Mouse (Mus musculus) midbrain, embryonic 15.5 days (tissue): ENCODE measurements at regions not wholly inside any gene's neighbourhood (a gene's known extent, or its start where the extent isn't known, plus 50 kb on each side); places are given as distances from the start of the nearest gene placed in this dataset.
A peak's percentile ranks its signal among the peaks of the same experiment; 100 is the strongest.

Source experiments
- ATAC-seq: fragments of 200-750 bp; cut with Nextera tagmentation; replicated peaks from 2 replicates; pipeline ENCODE4 v1.8.0; 2017; ENCODE audit warnings: moderate TSS enrichment
- H3K27ac ChIP-seq: fragments of 300-500 bp; sonication (generic); 2 replicates; pipeline ENCODE4 v1.5.1; 2015; ENCODE audit warnings: mild to moderate bottlenecking, inconsistent platforms
- H3K27me3 ChIP-seq: fragments of 300-500 bp; sonication (generic); replicated peaks from 2 replicates; pipeline ENCODE4 v1.6.1; 2015; ENCODE audit warnings: inconsistent platforms
- H3K36me3 ChIP-seq: fragments of 300-500 bp; sonication (generic); replicated peaks from 2 replicates; pipeline ENCODE4 v1.6.1; 2015; ENCODE audit warnings: inconsistent platforms
- H3K4me1 ChIP-seq: fragments of 300-500 bp; sonication (generic); 2 replicates; pipeline ENCODE4 v1.6.1; 2015; ENCODE audit warnings: inconsistent platforms
- H3K4me2 ChIP-seq: fragments of 300-500 bp; sonication (generic); 2 replicates; pipeline ENCODE4 v1.6.1; 2015; ENCODE audit warnings: inconsistent platforms, mild to moderate bottlenecking, moderate library complexity
- H3K4me3 ChIP-seq: fragments of 300-500 bp; sonication (generic); 2 replicates; pipeline ENCODE4 v1.5.1; 2015; ENCODE audit warnings: mild to moderate bottlenecking, inconsistent platforms
- H3K9ac ChIP-seq: fragments of 300-500 bp; sonication (generic); 2 replicates; pipeline ENCODE4 v1.6.1; 2015; ENCODE audit warnings: mild to moderate bottlenecking, inconsistent platforms
- H3K9me3 ChIP-seq: fragments of 300-500 bp; sonication (generic); 2 replicates; pipeline ENCODE4 v1.6.1; 2016; ENCODE audit warnings: inconsistent platforms
- WGBS: fragments of 180-500 bp; shearing (Covaris S2); methylation state at CpG from one replicate; pipeline ENCODE4 v1.1.7; 2015; ENCODE audit warnings: mixed read lengths; 5-methylcytosine and 5-hydroxymethylcytosine counted together

DNA sequence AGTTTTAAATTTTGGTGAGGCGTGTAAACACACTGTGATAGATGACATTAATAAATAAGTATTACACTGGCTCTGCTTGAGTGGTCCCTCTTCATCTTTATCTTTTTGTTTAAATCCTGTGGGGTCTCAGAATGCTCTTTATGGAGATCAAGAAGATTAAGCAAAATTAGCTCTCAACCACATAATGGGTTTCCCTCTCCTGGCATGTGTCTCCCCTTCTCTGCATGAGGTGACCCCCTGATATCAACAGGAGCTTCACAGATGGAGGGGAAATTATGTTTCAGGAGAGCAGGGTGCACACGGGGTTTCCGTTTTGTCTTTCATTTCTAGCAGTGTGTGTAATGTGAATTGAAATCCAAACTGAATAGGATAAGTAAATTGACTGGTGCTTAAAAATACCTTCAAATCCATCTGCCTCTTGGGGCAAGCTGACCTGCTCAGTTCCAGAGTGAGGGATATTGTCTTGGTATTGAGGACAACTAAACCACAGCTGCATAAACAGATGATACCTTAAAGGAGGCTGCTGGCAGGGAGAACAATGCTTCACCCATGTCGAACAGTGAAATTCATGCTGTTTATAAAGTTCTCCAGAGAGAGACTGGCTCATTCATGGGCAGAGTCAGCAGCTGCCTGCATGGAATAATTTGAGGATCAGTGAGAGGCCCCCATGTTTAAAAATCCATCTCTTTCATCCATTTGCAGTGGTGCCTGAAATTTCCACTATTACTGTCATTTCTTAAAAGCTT, 518.3 kb upstream of the Nr2f1 start:
- no peak overlapping the region for H3K27ac ChIP-seq
- no peak overlapping the region for H3K9ac ChIP-seq
- 22% methylated on average over 4 of the region's 4 CpGs for WGBS

DNA sequence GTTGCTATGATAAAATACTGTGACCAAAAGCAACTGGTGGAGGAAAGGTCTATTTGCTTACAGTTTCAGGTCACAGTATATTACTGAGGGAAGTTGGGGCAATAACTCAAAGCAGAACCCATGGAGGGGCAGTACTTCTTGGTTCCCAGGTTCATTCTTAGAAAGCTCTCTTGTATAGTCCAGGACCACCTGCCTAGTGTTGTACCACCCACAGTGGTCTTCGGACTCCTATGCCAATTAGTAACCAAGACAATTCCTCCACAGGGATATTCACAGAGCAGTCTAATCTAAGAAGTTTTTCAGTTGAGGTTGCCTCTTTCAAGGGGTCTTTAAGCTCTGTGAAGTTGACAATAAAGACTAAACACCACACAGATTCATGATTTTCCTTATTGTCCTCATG, 517.6 kb upstream of the Nr2f1 start:
- no peak overlapping the region for H3K4me2 ChIP-seq
- no peaks in the 10 kb centered on the region for H3K27me3 ChIP-seq
- ATAC-seq: no peak
- WGBS: 48% methylated on average over 1 of the region's 1 CpGs
- H3K4me1 ChIP-seq: peaks cover 4% of the 10 kb centered on the region; the same call in 1 of the 2 replicates
- H3K27ac ChIP-seq: no peak overlapping the region
- no peaks in the 10 kb centered on the region for H3K36me3 ChIP-seq
- no peaks in the 10 kb centered on the region for H3K9me3 ChIP-seq
- no peak overlapping the region for H3K9ac ChIP-seq
- H3K4me3 ChIP-seq: no peak overlapping the region

More for the DNA sequence above, 518.3 kb upstream of the Nr2f1 start:
- H3K4me2 ChIP-seq: no peak overlapping the region
- peaks cover 4% of the 10 kb centered on the region; the same call in 1 of the 2 replicates for H3K4me1 ChIP-seq
- 0 out of 2 replicates have a peak, but pooled peaks have one; percentile 27 for ATAC-seq
- H3K9me3 ChIP-seq: no peaks in the 10 kb centered on the region
- no peaks in the 10 kb centered on the region for H3K36me3 ChIP-seq
- no peaks in the 10 kb centered on the region for H3K27me3 ChIP-seq
- H3K4me3 ChIP-seq: no peak overlapping the region

DNA sequence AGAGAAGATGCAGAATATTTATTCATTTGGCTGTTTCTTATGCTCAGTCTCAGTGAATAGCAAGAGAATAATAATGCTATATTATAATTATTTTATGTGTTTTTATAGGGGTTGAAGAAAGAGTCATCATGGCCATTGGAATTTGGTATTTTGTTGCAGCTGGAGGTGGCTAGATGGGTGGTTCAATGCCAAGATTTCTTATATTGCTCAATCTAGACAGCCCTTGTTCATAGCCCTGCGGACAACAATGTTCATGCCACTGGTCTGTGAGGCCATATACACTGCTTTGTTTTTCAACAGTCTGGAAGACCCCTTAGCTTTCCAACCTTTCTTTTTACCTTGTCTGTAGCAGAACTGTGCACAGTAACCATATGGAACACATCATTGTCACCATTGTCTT, 505.1 kb upstream of the Nr2f1 start:
- WGBS: 90% methylated on average over 1 of the region's 1 CpGs
- Histone ChIP-seq H3K9ac (no peak overlapping the region), H3K4me3 (no peak overlapping the region), H3K27me3 (no peaks in the 10 kb centered on the region), H3K9me3 (no peaks in the 10 kb centered on the region), H3K4me1 (no peaks in the 10 kb centered on the region), H3K36me3 (no peaks in the 10 kb centered on the region), H3K4me2 (no peak overlapping the region), H3K27ac (no peak overlapping the region)
- no peak for ATAC-seq

DNA sequence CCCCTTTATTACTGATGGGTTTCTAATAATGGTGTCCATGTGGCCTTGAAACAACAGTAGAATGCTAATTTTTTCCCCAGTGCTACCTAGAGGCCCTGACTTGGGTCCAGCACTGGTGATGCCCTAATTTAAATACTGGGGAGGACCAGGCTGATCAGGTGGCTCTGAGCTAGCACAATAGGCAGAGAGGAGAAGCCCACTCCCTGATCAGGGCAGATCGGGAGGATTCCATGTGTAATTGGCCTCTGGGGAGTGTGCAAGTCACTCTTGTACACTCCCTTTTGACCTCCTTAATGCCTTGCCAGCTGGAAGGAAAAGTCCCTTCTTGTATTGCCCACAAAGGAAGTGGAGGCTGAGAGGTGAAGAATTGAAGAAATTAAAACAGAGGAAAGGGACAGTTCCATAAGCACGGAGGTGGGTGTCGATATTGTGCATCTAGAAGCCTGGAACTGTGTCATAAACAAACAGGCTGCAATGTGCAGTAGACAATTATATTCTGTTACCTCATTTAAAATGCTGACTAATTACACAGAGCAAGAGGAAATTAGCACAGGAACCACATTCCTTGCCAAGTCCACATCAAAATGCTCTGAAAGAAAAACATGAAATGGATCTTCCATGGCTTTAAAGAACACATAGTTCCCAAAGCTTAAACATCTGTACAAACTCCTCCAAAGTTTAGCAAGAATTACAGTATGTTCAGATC, 498.4 kb upstream of the Nr2f1 start:
- Histone ChIP-seq H3K36me3 (no peaks in the 10 kb centered on the region), H3K4me2 (no peak overlapping the region), H3K27ac (no peak overlapping the region), H3K4me1 (peaks cover 3% of the 10 kb centered on the region; the same call in 1 of the 2 replicates), H3K4me3 (no peak overlapping the region), H3K27me3 (no peaks in the 10 kb centered on the region), H3K9ac (no peak overlapping the region), H3K9me3 (no peaks in the 10 kb centered on the region)
- peak; percentile 74 for ATAC-seq
- 35% methylated on average over 3 of the region's 3 CpGs for WGBS

DNA sequence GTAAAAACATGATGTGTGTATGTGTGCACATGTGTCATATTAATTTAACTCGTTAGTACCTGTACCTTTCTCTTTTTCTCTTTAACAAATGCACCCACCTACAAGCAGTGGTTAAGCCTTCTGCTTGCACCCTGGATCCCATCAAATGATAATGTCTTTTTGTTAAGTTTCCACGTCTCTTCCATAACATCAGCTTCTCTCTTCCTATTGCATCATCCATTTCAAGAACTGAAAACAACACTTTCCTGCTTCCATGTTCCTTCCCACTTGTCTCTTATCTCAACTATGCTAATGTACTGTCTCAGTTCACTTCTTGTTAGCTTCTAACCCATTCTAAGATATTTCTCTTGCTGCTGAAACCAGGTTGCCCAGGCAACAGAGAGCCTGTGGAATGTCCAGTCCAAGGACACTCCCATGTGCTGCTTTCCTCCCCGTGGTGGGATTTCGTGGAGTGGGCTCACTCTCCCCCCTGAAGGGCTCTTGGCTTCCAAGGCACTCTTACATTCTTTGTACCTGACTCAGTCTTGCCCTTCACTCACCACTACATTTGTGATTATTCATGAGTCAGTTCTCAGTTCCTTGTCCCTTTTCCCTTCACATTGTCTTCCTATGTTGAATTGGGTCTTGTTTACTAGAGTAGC, 479.8 kb upstream of the Nr2f1 start:
- H3K27ac ChIP-seq: no peak overlapping the region
- H3K27me3 ChIP-seq: no peaks in the 10 kb centered on the region
- no peaks in the 10 kb centered on the region for H3K9me3 ChIP-seq
- H3K4me1 ChIP-seq: no peaks in the 10 kb centered on the region
- H3K4me2 ChIP-seq: no peak overlapping the region
- H3K36me3 ChIP-seq: no peaks in the 10 kb centered on the region
- H3K4me3 ChIP-seq: no peak overlapping the region
- no peak for ATAC-seq
- WGBS: 26% methylated on average over 4 of the region's 4 CpGs
- no peak overlapping the region for H3K9ac ChIP-seq

DNA sequence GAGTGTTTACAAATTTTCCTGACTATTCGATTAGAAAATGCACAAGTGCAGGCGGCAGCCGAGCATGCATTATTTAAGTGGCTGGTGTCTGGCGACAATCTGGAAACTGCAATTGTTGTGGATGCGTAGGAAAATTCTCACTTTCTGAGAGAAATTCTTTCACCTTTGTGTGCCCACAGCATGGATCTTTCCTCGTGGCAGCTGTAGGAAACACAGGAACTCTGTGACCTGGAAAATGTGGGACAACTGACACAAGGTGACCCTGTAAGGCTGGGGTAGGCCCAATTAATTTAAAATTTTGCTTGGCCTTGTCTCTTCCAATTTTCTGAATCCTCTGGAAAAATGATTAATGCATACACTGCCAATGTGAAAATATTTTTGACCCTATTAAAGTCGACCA, 478.7 kb upstream of the Nr2f1 start:
- H3K4me2 ChIP-seq: no peak overlapping the region
- H3K4me3 ChIP-seq: no peak overlapping the region
- ATAC-seq: peak; percentile 63; the same call in 1 of the 2 replicates
- no peaks in the 10 kb centered on the region for H3K9me3 ChIP-seq
- no peak overlapping the region for H3K9ac ChIP-seq
- no peak overlapping the region for H3K27ac ChIP-seq
- no peaks in the 10 kb centered on the region for H3K36me3 ChIP-seq
- H3K27me3 ChIP-seq: no peaks in the 10 kb centered on the region
- H3K4me1 ChIP-seq: no peaks in the 10 kb centered on the region
- WGBS: 32% methylated on average over 7 of the region's 7 CpGs

DNA sequence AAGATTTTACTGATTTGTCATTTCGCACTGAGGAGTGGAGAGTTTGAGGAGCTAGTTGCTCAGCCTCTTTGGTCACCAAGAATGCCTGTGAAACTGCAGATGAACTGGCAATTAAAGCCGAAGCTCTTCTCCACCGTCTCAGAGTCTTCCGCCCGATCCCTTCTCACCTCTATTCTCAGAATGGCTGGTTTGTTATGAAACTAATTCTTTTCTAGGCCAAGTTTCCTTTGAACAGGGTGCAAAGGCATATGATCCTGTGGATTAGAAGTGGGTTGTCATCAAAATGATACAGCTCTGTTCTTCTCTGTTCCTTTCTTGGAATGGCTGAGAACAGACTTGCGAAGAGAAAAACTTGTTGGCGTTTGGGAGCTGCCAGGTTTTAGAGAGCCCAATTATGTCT, 458.7 kb upstream of the Nr2f1 start:
- Histone ChIP-seq H3K4me1 (no peaks in the 10 kb centered on the region), H3K27ac (no peak overlapping the region), H3K4me3 (no peak overlapping the region), H3K9me3 (no peaks in the 10 kb centered on the region), H3K4me2 (no peak overlapping the region), H3K27me3 (no peaks in the 10 kb centered on the region), H3K9ac (no peak overlapping the region), H3K36me3 (no peaks in the 10 kb centered on the region)
- WGBS: 83% methylated on average over 7 of the region's 7 CpGs
- ATAC-seq: no peak

DNA sequence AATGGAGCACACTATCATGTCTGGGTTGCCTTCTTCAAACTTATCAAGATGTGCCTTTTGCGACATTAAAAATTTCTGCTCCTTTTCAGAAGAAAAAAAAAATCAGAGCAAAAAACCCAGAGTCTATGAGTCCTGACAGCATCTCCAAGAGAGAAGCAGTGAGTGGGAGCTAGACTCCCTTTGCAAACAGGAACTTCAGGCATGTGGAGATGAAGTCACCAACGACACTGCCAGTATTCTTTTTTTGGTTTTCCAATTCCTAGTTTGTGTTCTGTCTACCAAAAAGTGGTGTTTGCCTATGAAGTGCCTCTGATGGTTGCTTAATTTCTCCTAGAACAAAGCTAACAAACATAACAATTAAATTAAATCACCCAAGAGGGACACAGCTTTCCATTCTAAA, 457.2 kb upstream of the Nr2f1 start:
- Histone ChIP-seq H3K4me1 (no peaks in the 10 kb centered on the region), H3K27ac (no peak overlapping the region), H3K4me2 (no peak overlapping the region), H3K9ac (no peak overlapping the region), H3K4me3 (no peak overlapping the region), H3K9me3 (no peaks in the 10 kb centered on the region), H3K36me3 (no peaks in the 10 kb centered on the region), H3K27me3 (no peaks in the 10 kb centered on the region)
- 86% methylated on average over 2 of the region's 2 CpGs for WGBS
- ATAC-seq: no peak

DNA sequence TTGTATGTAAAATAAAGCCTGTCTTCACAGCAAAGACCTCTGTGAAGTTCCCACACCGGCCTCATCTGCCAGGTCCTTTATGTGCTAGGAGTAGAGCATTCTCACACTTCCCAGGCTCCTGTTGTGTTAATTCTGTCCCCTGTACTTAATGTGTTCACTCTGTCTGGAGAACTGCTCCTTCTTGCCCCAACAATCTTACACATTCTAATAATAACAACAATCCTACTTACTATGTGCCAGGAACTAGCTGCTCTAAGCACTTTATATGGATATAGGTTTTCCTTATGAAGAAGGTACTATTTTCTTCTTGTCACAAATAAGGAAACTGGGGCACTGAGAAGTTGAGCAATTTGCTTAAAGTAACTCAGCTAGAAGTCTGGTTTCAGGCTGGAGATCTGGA, 456.6 kb upstream of the Nr2f1 start:
- Histone ChIP-seq H3K4me1 (no peaks in the 10 kb centered on the region), H3K4me3 (no peak overlapping the region), H3K27ac (no peak overlapping the region), H3K36me3 (no peaks in the 10 kb centered on the region), H3K4me2 (no peak overlapping the region), H3K27me3 (no peaks in the 10 kb centered on the region), H3K9me3 (no peaks in the 10 kb centered on the region), H3K9ac (no peak overlapping the region)
- WGBS: 66% methylated on average over 1 of the region's 1 CpGs
- ATAC-seq: no peak

DNA sequence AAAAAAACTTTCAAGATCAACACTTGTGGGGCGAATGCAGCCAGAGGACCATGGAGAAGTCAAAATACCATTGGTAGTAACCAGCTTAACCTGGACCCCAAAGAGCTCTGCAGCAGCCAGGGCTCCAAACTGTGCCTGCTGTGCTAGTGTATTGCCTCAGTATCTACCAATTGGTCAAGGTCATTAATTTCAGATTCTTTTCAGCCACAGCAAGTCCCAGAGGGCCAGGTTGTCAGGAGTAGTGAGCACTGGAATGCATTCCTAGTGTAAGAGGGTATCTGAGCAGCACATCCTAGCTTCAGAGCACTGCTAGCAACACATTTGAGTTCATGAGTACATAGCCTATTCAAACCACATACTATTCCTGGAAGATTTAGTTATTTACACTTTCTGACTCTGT, 451.3 kb upstream of the Nr2f1 start:
- H3K27me3 ChIP-seq: no peaks in the 10 kb centered on the region
- no peak for ATAC-seq
- no peaks in the 10 kb centered on the region for H3K9me3 ChIP-seq
- no peak overlapping the region for H3K4me2 ChIP-seq
- WGBS: 88% methylated on average over 1 of the region's 1 CpGs
- H3K36me3 ChIP-seq: no peaks in the 10 kb centered on the region
- no peak overlapping the region for H3K9ac ChIP-seq
- no peak overlapping the region for H3K27ac ChIP-seq
- no peak overlapping the region for H3K4me3 ChIP-seq
- H3K4me1 ChIP-seq: no peaks in the 10 kb centered on the region

DNA sequence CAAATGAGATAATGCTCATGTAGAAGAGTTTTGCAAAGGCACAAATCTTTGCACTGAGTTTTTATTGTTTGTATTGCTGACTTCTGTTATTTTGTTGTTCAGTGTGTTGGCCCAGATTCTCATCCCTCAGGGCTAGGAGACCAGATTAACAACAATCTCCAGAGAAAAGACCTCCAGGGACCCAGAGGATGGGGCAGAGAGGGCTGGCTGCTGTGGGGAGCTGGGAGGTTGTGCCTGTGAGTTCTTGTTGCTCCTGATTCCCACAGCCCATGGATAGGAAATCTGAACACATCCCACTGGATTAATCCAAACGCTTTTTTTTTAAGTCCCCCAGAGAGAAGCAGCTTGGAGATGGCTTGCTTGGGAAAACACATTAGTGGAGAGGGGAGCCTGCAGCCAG, 445.0 kb upstream of the Nr2f1 start:
- Histone ChIP-seq H3K9ac (no peak overlapping the region), H3K4me3 (no peak overlapping the region), H3K4me1 (peaks cover 6% of the 10 kb centered on the region; the same call in 1 of the 2 replicates), H3K27ac (no peak overlapping the region), H3K36me3 (no peaks in the 10 kb centered on the region), H3K9me3 (no peaks in the 10 kb centered on the region), H3K4me2 (no peak overlapping the region), H3K27me3 (no peaks in the 10 kb centered on the region)
- ATAC-seq: no peak
- WGBS: 6% methylated on average over 1 of the region's 1 CpGs

DNA sequence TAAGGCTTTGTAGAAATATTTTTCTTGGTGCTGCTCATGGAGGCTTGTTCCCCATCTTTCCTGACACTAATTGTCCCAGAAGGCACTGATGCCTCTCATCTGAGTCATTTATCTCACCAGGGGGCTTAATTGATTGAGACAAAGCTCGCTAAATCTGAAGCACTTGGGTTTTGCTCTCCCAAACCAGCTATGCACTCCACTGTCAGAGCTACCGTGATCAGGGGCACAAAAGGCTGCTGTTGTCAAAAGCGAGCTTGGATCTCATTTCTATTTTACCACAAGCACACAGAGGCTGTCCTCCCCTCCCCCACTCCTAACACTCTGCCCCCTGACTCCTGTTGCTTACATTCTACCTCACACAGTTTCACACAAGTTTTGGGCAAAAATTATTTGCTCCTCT, 443.5 kb upstream of the Nr2f1 start:
- 0% methylated on average over 3 of the region's 3 CpGs for WGBS
- no peak overlapping the region for H3K9ac ChIP-seq
- no peak overlapping the region for H3K4me3 ChIP-seq
- H3K36me3 ChIP-seq: no peaks in the 10 kb centered on the region
- peaks cover 6% of the 10 kb centered on the region; the same call in 1 of the 2 replicates for H3K4me1 ChIP-seq
- no peak; the same call in 1 of the 2 replicates for ATAC-seq
- H3K27ac ChIP-seq: no peak overlapping the region
- no peaks in the 10 kb centered on the region for H3K9me3 ChIP-seq
- no peaks in the 10 kb centered on the region for H3K27me3 ChIP-seq
- H3K4me2 ChIP-seq: no peak overlapping the region
